Mouse (Mus musculus): Measurements from ENCODE around the gene Sost. TPM values are rescaled to one million over a fixed set of nuclear protein-coding genes. Genes with fewer than 3 reads are reported as not detected.

Sost gene
- polyA plus RNA-seq (2014; fragmentation: Illumina TruSeq; extraction: RNeasy Lipid Tissue Mini Kit (QIAGEN cat#74804); ENCODE audit: low read depth, low replicate concordance) = not detected

DNA sequence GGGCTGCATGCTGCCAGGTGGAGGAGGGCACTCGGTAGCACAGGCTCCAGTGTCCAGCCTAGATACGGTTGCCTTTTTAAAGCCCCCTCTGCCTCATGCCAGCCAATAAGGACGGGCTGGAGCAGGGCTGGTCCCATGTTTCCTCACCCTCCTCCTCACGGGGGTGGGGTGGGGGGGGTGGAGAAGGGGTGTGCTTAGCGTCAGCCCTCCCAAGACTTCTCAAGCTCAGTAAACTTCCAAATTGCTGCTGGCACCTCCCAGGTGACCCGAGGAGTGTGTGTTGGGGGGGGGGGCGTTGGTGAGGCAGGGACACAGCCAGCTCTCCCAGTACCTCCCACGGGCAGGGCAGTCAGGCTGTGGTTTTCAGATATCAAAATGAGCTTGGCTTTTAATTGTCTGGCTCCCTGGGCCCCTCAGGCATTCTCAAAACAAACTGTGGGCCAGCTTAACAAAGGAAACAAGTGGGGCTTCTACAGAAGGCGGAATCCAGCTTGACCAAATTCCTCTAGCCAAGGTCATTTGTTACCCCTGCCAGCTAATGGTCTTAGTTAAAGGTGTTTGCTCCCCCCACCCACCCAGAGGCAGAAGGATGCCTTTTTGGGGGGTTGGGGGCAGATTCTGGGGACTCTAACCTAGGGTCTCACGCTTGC is at the start of gene Sost:
Gene Sost, minus strand, starts transcription at position 51 of the 650 bp plus-strand sequence.

GRCm38 (mm10) chr11:101986913-101987312 is 20.1 kb upstream of the Sost start, which contains the start of gene Dusp3:
TSS of gene Dusp3 (minus strand) at chr11:101987013.

GRCm38 (mm10) chr11:101984054-101985025 is 17.5 kb upstream of the Sost start, which contains the start of gene Cfap97d1:
TSS of gene Cfap97d1 (plus strand) at chr11:101984279.

Other genes with a start within 250 kb of the Sost start
- gene Dhx8, start 234.1 kb downstream of the Sost start, polyA plus RNA-seq (2014; fragmentation: Illumina TruSeq; extraction: RNeasy Lipid Tissue Mini Kit (QIAGEN cat#74804); ENCODE audit: low read depth, low replicate concordance) = 23.8 TPM
- gene Etv4, start 181.6 kb downstream of the Sost start, polyA plus RNA-seq (2014; fragmentation: Illumina TruSeq; extraction: RNeasy Lipid Tissue Mini Kit (QIAGEN cat#74804); ENCODE audit: low read depth, low replicate concordance) = not detected
- gene Meox1, start 72.6 kb downstream of the Sost start, polyA plus RNA-seq (2014; fragmentation: Illumina TruSeq; extraction: RNeasy Lipid Tissue Mini Kit (QIAGEN cat#74804); ENCODE audit: low read depth, low replicate concordance) = 1.2 TPM
- gene Cfap97d1, start 17.3 kb upstream of the Sost start, polyA plus RNA-seq (2014; fragmentation: Illumina TruSeq; extraction: RNeasy Lipid Tissue Mini Kit (QIAGEN cat#74804); ENCODE audit: low read depth, low replicate concordance) = not detected
- 73.0 TPM for gene Dusp3, start 20.0 kb upstream of the Sost start, polyA plus RNA-seq (2014; fragmentation: Illumina TruSeq; extraction: RNeasy Lipid Tissue Mini Kit (QIAGEN cat#74804); ENCODE audit: low read depth, low replicate concordance)
- gene Mpp3, start 61.4 kb upstream of the Sost start, polyA plus RNA-seq (2014; fragmentation: Illumina TruSeq; extraction: RNeasy Lipid Tissue Mini Kit (QIAGEN cat#74804); ENCODE audit: low read depth, low replicate concordance) = 3.6 TPM
- 35.9 TPM for gene Cd300lg, start 74.5 kb upstream of the Sost start, polyA plus RNA-seq (2014; fragmentation: Illumina TruSeq; extraction: RNeasy Lipid Tissue Mini Kit (QIAGEN cat#74804); ENCODE audit: low read depth, low replicate concordance)
- 1.6 TPM for gene Mpp2, start 121.5 kb upstream of the Sost start, polyA plus RNA-seq (2014; fragmentation: Illumina TruSeq; extraction: RNeasy Lipid Tissue Mini Kit (QIAGEN cat#74804); ENCODE audit: low read depth, low replicate concordance)
- gene Ppy, start 134.3 kb upstream of the Sost start, polyA plus RNA-seq (2014; fragmentation: Illumina TruSeq; extraction: RNeasy Lipid Tissue Mini Kit (QIAGEN cat#74804); ENCODE audit: low read depth, low replicate concordance) = not detected
- not detected for gene Pyy, start 140.8 kb upstream of the Sost start, polyA plus RNA-seq (2014; fragmentation: Illumina TruSeq; extraction: RNeasy Lipid Tissue Mini Kit (QIAGEN cat#74804); ENCODE audit: low read depth, low replicate concordance)
- gene Nags, start 178.5 kb upstream of the Sost start, polyA plus RNA-seq (2014; fragmentation: Illumina TruSeq; extraction: RNeasy Lipid Tissue Mini Kit (QIAGEN cat#74804); ENCODE audit: low read depth, low replicate concordance) = not detected
- 4.9 TPM for gene Tmem101, start 189.4 kb upstream of the Sost start, polyA plus RNA-seq (2014; fragmentation: Illumina TruSeq; extraction: RNeasy Lipid Tissue Mini Kit (QIAGEN cat#74804); ENCODE audit: low read depth, low replicate concordance)
- gene Lsm12, start 218.3 kb upstream of the Sost start, polyA plus RNA-seq (2014; fragmentation: Illumina TruSeq; extraction: RNeasy Lipid Tissue Mini Kit (QIAGEN cat#74804); ENCODE audit: low read depth, low replicate concordance) = 81.9 TPM
- 1.8 TPM for gene G6pc3, start 222.6 kb upstream of the Sost start, polyA plus RNA-seq (2014; fragmentation: Illumina TruSeq; extraction: RNeasy Lipid Tissue Mini Kit (QIAGEN cat#74804); ENCODE audit: low read depth, low replicate concordance)